Mouse (Mus musculus) bone marrow macrophage, adult 2 months (primary cell): ENCODE results near the gene Gm20671.
"Not testable (repeated sequence)": the region's sequence is repeated elsewhere in the genome, so short reads cannot be mapped to it uniquely, and the experiment has no call there.

ENCODE experiments used
- CTCF ChIP-seq: IDR thresholded peaks from 2 replicates; pipeline ENCODE4 v1.5.1; 2012; ENCODE audit warnings: low read depth, mild to moderate bottlenecking, low read length, moderate library complexity
- POLR2A ChIP-seq: IDR thresholded peaks from 2 replicates; pipeline ENCODE4 v1.6.1; 2012; ENCODE audit warnings: mild to moderate bottlenecking, low read depth, low read length, borderline replicate concordance

- not testable (repeated sequence) for TF ChIP-seq CTCF, POLR2A
Measured at GRCm38 (mm10) chr5:32722711-32723110, 104.2 kb downstream of the Gm20671 start.
